Mouse (Mus musculus): ENCODE measurements around the gene Pagr1a. TPM values are rescaled to one million over a fixed set of nuclear protein-coding genes. Genes with fewer than 3 reads are reported as not detected.

Gene Pagr1a
- total and polyA plus RNA-seq, 2 experiments from 2014 or later, result 33.1 TPM; not detected in 1

DNA sequence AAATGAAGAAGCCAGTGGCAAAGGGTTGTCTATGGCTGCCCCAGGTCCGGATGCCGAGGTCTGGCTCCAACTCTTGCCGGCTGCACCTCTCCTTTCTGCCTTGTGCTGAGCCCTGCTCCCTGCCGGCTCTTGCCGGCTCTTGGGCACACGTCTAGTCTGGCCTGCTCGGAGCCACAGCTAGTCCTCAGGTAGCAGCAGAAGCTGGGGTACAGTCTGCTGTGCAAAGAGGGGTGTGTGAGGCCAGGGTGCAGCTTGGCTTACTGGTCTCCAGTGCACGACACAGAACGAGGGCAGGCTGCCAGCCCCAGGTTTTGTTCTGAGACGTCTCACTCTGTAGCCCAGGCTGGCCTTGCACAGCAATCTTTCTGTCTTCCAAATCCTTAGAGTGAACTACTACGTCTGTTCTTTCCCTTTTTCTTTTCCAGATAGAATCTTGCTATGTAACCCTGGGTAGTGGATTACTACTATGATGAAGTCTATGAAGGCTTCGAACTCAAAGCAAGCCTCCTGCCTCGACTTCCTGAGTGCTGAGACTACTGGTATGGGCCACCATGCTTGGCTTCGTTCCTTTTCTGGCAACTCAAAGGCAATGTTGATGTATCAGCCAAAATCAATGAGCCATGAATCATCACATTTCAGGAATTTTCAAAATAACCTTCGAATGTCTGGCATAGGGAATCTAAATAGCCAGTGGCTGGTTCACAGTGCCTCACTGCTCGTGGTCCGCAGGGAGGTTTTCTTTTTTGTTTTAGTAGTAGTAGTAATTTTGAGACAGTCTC lies 7.7 kb downstream of the Pagr1a start:
- ATAC-seq (ENCODE audit: low FRiP score), result no peak
- 0 out of 2 replicates have a peak, but pooled peaks cover 6% of the 10 kb centered on the region for H3K36me3 ChIP-seq (ENCODE audit: insufficient read depth, low read length)
- H3K9me3 ChIP-seq (ENCODE audit: low read length), result no peaks in the 10 kb centered on the region
- H3K4me2 ChIP-seq (ENCODE audit: low read depth, low read length, poor library complexity, severe bottlenecking), result no peak overlapping the region
- no peak overlapping the region for H3K9ac ChIP-seq (replicated peaks; ENCODE audit: low read length, poor library complexity, severe bottlenecking)
- no peak overlapping the region for H3K4me3 ChIP-seq (ENCODE audit: low read depth, low read length)
- no peaks in the 10 kb centered on the region for H3K27me3 ChIP-seq (ENCODE audit: insufficient read depth, low read length)
- no peak for TF ChIP-seq CTCF (IDR thresholded peaks at IDR 0.05)
- no peak for DNase-seq (ENCODE audit: low spot score)
- 86% methylated on average over 17 of the region's 17 CpGs for WGBS
- no peak overlapping the region for H3K27ac ChIP-seq (ENCODE audit: low read depth, low read length)
- no peaks in the 10 kb centered on the region for H3K4me1 ChIP-seq (ENCODE audit: insufficient read depth, low read length)

- no peak overlapping the region for H3K4me2 ChIP-seq (ENCODE audit: low read depth, low read length, poor library complexity, severe bottlenecking)
- peak; percentile 56 for ATAC-seq (ENCODE audit: low FRiP score)
- 66% methylated on average over 9 of the region's 9 CpGs for WGBS
- no peaks in the 10 kb centered on the region for H3K36me3 ChIP-seq (ENCODE audit: insufficient read depth, low read length)
- H3K4me1 ChIP-seq (ENCODE audit: insufficient read depth, low read length), result no peaks in the 10 kb centered on the region
- peak overlapping the region; percentile 51; the same call in 1 of the 2 replicates for H3K27ac ChIP-seq (ENCODE audit: low read depth, low read length)
- 0 out of 2 replicates have a peak overlapping the region, but pooled peaks have one; percentile 8 for H3K9ac ChIP-seq (replicated peaks; ENCODE audit: low read length, poor library complexity, severe bottlenecking)
- no peaks in the 10 kb centered on the region for H3K27me3 ChIP-seq (ENCODE audit: insufficient read depth, low read length)
- no peaks in the 10 kb centered on the region for H3K9me3 ChIP-seq (ENCODE audit: low read length)
- TF ChIP-seq CTCF (IDR thresholded peaks at IDR 0.05), result no peak
- no peak overlapping the region for H3K4me3 ChIP-seq (ENCODE audit: low read depth, low read length)
- DNase-seq (ENCODE audit: low spot score), result peak; percentile 71
Measured at GRCm38 (mm10) chr7:127008239-127009019, 8.7 kb downstream of the Pagr1a start.

DNA sequence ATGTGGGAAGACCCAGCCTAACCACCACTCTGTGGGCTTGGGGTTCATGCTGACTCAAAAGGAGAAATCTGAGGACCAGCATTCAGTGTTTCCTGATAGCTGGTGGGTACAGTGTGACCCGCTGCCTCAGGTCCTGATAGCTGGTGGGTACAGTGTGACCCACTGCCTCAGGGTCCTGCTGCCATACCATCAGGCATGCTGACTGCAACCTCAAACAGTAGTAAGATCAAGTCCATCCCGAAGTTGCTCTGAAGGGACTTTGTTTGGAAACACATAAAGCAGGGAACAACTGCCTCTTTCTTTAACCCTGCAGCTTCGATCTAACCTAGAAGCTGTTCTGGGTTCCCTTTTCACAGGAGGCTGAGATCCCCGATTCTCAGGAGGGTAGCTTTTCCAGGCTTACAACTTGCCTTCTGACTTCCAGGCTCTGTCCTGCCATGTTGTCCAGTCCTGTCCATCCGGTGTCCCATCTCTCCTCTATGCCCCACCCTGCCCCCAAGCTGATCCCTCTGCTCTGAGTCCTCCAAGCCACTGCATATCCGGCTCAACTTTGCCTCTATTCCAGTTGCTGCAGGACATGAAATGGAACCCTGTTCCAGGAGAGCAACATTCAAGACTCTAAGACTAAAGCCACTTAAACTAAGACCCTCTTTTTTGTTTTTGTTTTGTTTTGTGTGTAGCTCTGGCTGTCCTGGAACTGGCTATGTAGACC lies 9.7 kb downstream of the Pagr1a start:
- WGBS, result 83% methylated on average over 6 of the region's 6 CpGs
- Histone ChIP-seq H3K4me1 (ENCODE audit: insufficient read depth, low read length) (no peaks in the 10 kb centered on the region), H3K4me2 (ENCODE audit: low read depth, low read length, poor library complexity, severe bottlenecking) (no peak overlapping the region), H3K27ac (ENCODE audit: low read depth, low read length) (no peak overlapping the region), H3K36me3 (ENCODE audit: insufficient read depth, low read length) (no peaks in the 10 kb centered on the region), H3K4me3 (ENCODE audit: low read depth, low read length) (no peak overlapping the region), H3K27me3 (ENCODE audit: insufficient read depth, low read length) (no peaks in the 10 kb centered on the region), H3K9ac (replicated peaks; ENCODE audit: low read length, poor library complexity, severe bottlenecking) (no peak overlapping the region), H3K9me3 (ENCODE audit: low read length) (no peaks in the 10 kb centered on the region)
- TF ChIP-seq CTCF (IDR thresholded peaks at IDR 0.05), result no peak
- DNase-seq (ENCODE audit: low spot score) (no peak), ATAC-seq (ENCODE audit: low FRiP score) (no peak)

- DNase-seq (ENCODE audit: low spot score), result no peak
- WGBS, result 87% methylated on average over 4 of the region's 4 CpGs
- Histone ChIP-seq H3K36me3 (ENCODE audit: insufficient read depth, low read length) (no peaks in the 10 kb centered on the region), H3K4me3 (ENCODE audit: low read depth, low read length) (no peak overlapping the region), H3K27me3 (ENCODE audit: insufficient read depth, low read length) (no peaks in the 10 kb centered on the region), H3K9ac (replicated peaks; ENCODE audit: low read length, poor library complexity, severe bottlenecking) (no peak overlapping the region), H3K4me1 (ENCODE audit: insufficient read depth, low read length) (no peaks in the 10 kb centered on the region), H3K9me3 (ENCODE audit: low read length) (no peaks in the 10 kb centered on the region), H3K4me2 (ENCODE audit: low read depth, low read length, poor library complexity, severe bottlenecking) (no peak overlapping the region), H3K27ac (ENCODE audit: low read depth, low read length) (no peak overlapping the region)
- TF ChIP-seq CTCF (IDR thresholded peaks at IDR 0.05), result peak; percentile 39; the same call in 1 of the 2 replicates
- no peak for ATAC-seq (ENCODE audit: low FRiP score)
Measured at GRCm38 (mm10) chr7:127004122-127004875, 12.9 kb downstream of the Pagr1a start.

GRCm38 (mm10) chr7:127003620-127004019 lies 13.5 kb downstream of the Pagr1a start:
- Histone ChIP-seq H3K9ac (replicated peaks; ENCODE audit: low read length, poor library complexity, severe bottlenecking) (no peak overlapping the region), H3K27me3 (ENCODE audit: insufficient read depth, low read length) (no peaks in the 10 kb centered on the region), H3K27ac (ENCODE audit: low read depth, low read length) (no peak overlapping the region), H3K4me1 (ENCODE audit: insufficient read depth, low read length) (no peaks in the 10 kb centered on the region), H3K9me3 (ENCODE audit: low read length) (no peaks in the 10 kb centered on the region), H3K4me2 (ENCODE audit: low read depth, low read length, poor library complexity, severe bottlenecking) (no peak overlapping the region), H3K4me3 (ENCODE audit: low read depth, low read length) (no peak overlapping the region), H3K36me3 (ENCODE audit: insufficient read depth, low read length) (no peaks in the 10 kb centered on the region)
- ATAC-seq (ENCODE audit: low FRiP score) (no peak), DNase-seq (ENCODE audit: low spot score) (no peak)
- TF ChIP-seq CTCF (IDR thresholded peaks at IDR 0.05), result no peak
- 90% methylated on average over 5 of the region's 5 CpGs for WGBS
